Mouse (Mus musculus) layer of hippocampus, postnatal 14 days (tissue): ENCODE measurements at regions not wholly inside any gene's neighbourhood (a gene's known extent, or its start where the extent isn't known, plus 50 kb on each side); places are given as distances from the start of the nearest gene placed in this dataset.
"Not testable (repeated sequence)": the region's sequence is repeated elsewhere in the genome, so short reads cannot be mapped to it uniquely, and the experiment has no call there.

Experiments used
- DNase-seq, 2 experiments: peaks; one replicate each; pipeline ENCODE4 v3.0.0; 2021 to 2022; ENCODE audit warnings: low spot score in 2 of 2, mixed read lengths in 1 of 2
- microRNA-seq, 2 experiments: library from miRNA; unstranded; fragments of <30 nt; microRNA quantifications; one replicate each; pipeline ENCODE4 v1.2.0; 2021

DNA sequence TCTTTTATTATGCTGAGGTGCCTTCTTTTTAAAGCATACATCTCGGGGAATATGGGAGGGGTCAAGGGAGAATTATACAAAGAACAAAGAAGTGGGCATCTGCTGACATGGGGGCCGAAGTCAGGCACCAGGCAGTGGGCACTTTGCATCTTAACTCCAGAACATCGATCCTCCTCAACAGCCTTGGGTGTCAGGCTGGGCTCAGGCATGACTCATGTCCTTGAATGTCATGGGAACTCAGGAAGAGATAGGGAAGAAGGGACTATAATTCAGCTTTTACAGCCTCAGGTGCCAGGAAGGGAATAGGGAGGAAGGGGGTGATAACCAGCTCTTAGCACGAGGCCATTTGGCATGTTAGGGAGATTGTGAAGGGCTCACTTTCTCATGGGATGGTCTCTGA lies 85.6 kb upstream of the Ptprz1 start:
- not testable (repeated sequence) for DNase-seq

DNA sequence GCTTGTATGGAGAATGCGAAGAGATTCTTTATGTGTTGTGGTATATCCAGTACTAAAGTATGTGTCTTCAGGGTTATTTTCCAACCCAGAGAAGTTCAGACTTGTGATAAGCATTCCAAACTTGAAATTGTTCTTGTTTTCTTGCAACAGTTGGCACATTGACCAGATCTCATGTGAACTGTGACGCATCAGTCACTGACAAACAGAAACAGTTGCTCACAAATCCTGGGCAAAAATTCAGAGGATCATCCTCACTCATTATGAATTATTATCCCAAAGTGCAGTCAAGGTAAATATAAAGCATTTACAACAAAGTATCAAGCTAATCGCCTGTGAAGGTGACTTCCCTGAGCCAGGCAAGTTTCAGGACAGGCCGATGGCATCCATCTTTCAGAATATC lies 83.5 kb upstream of the Ptprz1 start:
- DNase-seq, result no peak

DNA sequence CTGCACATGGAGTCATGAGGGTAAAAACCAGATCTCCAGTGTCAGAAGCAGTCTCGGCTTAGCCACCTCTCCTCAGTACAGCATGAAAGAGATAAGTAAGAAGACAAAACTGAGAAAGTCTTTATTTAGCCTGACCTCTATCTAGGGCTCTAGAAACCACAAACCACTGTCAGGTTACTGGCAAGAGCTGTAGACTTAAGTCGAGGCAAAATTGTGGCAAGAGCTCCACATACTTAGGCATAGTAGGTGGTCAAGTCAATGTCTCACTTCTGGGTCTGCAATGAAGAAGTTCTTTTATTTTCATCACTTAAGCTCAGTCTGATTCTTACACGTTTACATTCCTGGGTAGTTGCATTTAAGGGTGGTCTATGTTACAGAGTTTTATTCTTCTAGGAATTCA lies 82.7 kb upstream of the Ptprz1 start:
- DNase-seq, result no peak

DNA sequence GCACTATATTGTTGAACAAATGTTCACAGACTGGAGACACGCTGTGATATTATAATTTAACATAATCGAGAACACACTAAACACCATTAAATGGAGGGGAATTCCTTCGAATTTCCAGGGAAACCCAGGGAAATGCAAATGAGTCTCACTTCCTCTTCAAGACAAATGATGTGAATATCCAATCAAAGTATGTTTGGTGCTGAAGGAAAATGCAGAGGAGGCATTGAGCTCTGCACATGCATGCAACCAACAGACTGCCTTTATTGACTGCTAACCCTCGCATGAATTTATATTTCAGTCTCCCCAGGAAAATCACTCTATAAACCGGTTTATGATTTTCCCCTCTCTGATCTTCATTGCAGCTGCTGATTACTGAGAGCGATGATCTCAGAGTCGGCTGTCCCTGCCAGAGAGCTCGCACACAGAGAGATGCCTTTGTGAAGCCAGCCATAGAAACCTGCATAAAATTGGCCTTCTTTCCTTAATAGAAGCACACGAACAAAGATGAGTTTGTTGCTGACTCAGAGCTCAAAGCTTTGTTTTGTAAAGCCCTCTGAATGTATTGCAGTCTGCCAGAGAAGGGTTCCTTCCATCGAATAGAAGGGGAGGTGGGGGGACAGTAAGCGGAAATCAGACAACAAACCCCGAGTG lies 81.1 kb upstream of the Ptprz1 start:
- DNase-seq, result peak; percentile 55 to 81

DNA sequence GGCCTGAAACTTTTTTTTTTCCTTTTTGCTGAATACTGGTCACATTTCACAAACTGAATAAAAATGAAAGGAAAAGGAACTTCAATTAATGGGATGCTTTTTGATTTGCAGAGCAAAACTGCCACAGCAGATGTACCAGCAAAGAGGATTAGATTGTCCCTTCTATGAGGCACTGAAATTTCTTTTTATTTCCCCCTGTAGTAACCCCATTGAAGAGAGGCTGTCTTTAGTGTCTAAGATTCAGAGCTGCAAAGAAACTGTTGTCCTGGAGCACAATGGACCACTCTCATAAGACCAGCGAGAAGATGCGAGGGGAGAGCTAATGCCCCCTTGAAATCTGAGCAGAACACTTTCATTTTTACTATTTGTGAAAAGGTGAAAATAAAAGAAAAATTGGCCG lies 80.5 kb upstream of the Ptprz1 start:
- no peak for DNase-seq

DNA sequence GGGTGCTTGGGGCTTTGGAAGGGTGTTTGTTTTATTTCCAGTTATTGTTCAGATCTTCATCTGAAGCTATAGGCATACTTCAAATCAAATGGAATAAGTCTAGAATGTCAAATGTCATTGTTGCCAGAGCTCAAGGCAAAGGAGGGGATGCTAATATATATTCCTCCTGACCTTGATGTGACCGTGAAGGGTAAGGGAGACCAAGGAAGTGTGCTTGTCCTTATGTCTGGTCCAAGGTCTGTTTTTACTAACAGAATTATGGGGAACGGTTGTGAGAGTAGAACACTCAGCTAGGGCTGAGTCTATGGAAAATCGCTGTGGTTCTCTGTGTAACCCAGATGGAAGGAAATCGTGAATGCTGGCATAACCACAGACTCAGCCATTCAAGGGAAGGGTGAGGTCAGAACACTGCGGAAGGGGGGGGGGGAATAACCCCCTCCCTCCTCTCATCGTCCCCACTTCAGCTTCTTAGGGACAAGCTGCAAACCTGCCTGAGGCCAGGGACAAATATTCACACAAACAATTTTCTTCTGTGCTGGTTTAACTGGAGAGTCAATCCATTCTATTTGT lies 79.9 kb upstream of the Ptprz1 start:
- peak; percentile 11 to 36 for DNase-seq

DNA sequence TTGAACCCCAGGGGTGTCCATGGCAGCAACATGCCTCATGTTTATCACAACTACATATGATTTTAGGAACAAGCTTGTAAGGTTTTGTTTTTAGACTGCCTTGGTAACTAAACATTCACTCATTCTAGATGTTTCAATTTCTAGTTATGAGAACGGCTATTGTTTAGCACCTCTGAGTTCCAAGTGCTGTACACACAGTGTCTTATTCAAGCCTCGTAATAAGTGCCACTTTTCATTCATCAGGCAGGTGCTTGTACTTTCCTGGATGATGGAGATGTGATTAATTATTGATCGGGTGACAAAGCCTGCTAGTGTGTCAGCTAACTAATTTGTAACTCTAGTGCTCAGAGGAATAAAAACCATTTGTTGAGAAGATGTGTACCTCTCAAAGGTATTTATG lies 73.4 kb upstream of the Ptprz1 start:
- DNase-seq, result no peak

DNA sequence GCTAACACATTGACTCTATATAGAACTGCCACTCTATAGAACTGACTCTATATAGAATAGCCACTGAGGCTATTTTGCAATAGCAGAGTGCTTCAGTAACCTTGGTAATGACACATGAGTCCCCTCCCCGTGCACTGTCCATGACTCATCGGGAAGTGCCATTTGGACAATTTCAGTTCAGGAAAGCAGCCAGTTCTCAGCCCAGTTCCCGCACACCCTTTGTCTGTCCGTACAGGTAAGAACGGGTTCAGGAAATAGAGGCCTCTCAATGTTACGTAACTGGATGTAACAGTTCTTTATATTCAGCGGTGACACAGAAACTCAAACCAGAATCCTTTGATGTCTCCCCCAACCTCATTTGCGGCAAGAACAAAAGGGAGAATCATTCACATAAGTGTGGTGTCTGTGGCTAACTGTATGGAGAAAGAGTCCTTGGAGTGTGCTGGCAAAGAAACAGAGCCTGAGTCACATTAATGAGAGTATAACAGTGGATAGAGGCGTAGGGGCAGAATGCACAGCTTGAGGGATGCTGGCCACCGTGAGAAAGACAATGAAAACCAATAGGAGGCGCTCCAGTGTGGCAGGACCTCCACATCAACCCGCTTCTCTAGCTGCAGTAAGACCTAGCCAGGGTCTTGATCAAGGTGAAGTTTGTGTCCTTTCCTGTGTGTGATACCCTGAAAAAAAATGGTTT lies 72.8 kb upstream of the Ptprz1 start:
- DNase-seq, result no peak

DNA sequence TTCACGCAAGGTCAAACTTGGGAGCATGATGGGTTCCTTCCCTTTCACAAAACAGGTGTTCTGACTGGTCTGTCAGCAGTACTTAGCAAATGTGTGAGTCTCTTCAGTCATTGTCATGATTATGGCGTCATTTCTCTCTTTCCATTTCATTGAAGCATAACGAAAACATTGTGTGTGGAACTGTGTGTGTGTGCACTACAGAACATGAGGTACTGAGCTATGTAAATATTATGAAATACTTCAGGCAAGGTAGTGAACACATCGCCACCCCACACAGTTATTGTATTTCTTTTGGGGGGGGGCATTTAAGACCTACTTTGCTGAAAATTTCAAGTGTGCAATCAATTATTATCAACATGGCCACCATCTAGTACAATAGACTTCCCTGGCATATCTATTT lies 71.4 kb upstream of the Ptprz1 start:
- DNase-seq, result no peak

DNA sequence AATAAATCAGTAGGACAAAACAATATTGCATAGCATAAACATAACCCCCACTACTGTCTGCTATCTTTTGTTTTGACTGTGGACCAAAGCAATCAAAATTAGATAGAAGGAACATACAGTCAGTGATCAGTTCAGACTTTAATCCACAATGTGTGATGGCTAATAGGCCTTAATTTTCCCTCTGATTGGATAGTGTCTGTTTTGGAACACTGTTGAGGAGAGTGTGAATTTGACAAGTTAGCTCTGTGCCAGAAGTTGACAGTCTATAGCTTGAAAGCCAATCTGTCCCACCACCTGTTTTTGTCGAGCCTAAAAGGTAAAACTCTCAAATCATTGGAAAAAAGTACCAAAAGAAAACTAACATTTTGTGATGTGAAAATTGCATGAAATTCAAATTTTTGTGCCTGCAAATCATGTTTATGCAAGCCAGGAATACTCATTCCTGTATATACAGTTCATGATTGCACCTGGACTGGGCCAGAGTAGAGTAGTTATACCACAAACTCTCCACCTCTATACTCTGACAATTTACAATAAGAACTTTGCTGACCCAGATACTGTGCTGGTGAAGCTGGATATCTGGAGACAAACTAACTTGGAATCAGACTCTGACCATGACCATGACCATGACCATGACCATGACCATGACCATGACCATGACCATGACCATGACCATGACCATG lies 50.1 kb upstream of the Ptprz1 start:
- peak in 1 of 2 experiments; percentile 30 for DNase-seq

Small RNA genes in the stretch of these regions (microRNA-seq; reads per million reads assigned to microRNA genes)
- gene Gm25942, result 0 reads per million in 2 experiments
